Mouse (Mus musculus) lung, embryonic 14.5 days (tissue): ENCODE results near the gene Lypd6b. TPM values are rescaled to one million over a fixed set of nuclear protein-coding genes. Genes with fewer than 3 reads are reported as not detected.

Source experiments
- ATAC-seq: fragments of 200-750 bp; cut with Nextera tagmentation; 2 replicates; pipeline ENCODE4 v1.8.0; 2017; ENCODE audit warnings: mild to moderate bottlenecking, moderate TSS enrichment, moderate library complexity; ENCODE audit not compliant: insufficient read depth
- DNase-seq: peaks from one replicate; pipeline ENCODE4 v3.0.0-alpha.2; 2015
- H3K27ac ChIP-seq: fragments of 300-500 bp; sonication (generic); 2 replicates; pipeline ENCODE4 v1.5.1; 2014; ENCODE audit warnings: low read depth, mild to moderate bottlenecking, moderate library complexity
- H3K27me3 ChIP-seq: fragments of 300-500 bp; sonication (generic); 2 replicates; pipeline ENCODE4 v1.6.1; 2014; ENCODE audit warnings: low read length, control low read depth; ENCODE audit not compliant: insufficient read depth
- H3K36me3 ChIP-seq: fragments of 300-500 bp; sonication (generic); 2 replicates; pipeline ENCODE4 v1.6.1; 2014; ENCODE audit warnings: control low read depth; ENCODE audit not compliant: insufficient read depth
- H3K4me1 ChIP-seq: fragments of 300-500 bp; sonication (generic); 2 replicates; pipeline ENCODE4 v1.6.1; 2014; ENCODE audit warnings: antibody characterized with exemption, control low read depth; ENCODE audit not compliant: insufficient read depth
- H3K4me2 ChIP-seq: fragments of 300-500 bp; sonication (generic); 2 replicates; pipeline ENCODE4 v1.6.1; 2014; ENCODE audit warnings: mild to moderate bottlenecking
- H3K4me3 ChIP-seq: fragments of 300-500 bp; sonication (generic); 2 replicates; pipeline ENCODE4 v1.5.1; 2014; ENCODE audit warnings: low read depth, low read length
- H3K9ac ChIP-seq: fragments of 300-500 bp; sonication (generic); 2 replicates; pipeline ENCODE4 v1.6.1; 2014
- H3K9me3 ChIP-seq: fragments of 300-500 bp; sonication (generic); 2 replicates; pipeline ENCODE4 v1.6.1; 2016; ENCODE audit warnings: low read depth, low read length, control low read depth
- CTCF ChIP-seq: IDR thresholded peaks from 2 replicates; pipeline ENCODE4 v1.5.1; 2016; ENCODE audit warnings: antibody characterized with exemption, low read depth
- WGBS: fragments of 180-500 bp; shearing (Covaris S2); extraction: QIAGEN DNeasy Blood & Tissue Kit; methylation state at CpG from one replicate; pipeline ENCODE4 v1.1.7; 2014; 5-methylcytosine and 5-hydroxymethylcytosine counted together
- polyA plus RNA-seq: library from polyadenylated mRNA; unstranded; fragments of >200 nt; fragmentation: Nextera tagmentation; extraction: Ambion mirVana; gene quantifications from 2 replicates; pipeline ENCODE4 v1.2.1, GENCODE M21; 2014

The Lypd6b gene
- polyA plus RNA-seq, 1 experiment from 2014 or later: 1.2 TPM

- Histone ChIP-seq H3K4me3 (no peak overlapping the region), H3K36me3 (no peaks in the 10 kb centered on the region), H3K9me3 (no peaks in the 10 kb centered on the region), H3K27ac (no peak overlapping the region), H3K4me1 (no peaks in the 10 kb centered on the region), H3K9ac (no peak overlapping the region), H3K4me2 (no peak overlapping the region), H3K27me3 (no peaks in the 10 kb centered on the region)
- ATAC-seq: no peak
- WGBS: 54% methylated on average over 8 of the region's 8 CpGs
- peak; percentile 31 for DNase-seq
- TF ChIP-seq CTCF: no peak
These were observed 150.8 kb downstream of the Lypd6b start for GRCm38 (mm10) chr2:49938246-49938645.

DNA sequence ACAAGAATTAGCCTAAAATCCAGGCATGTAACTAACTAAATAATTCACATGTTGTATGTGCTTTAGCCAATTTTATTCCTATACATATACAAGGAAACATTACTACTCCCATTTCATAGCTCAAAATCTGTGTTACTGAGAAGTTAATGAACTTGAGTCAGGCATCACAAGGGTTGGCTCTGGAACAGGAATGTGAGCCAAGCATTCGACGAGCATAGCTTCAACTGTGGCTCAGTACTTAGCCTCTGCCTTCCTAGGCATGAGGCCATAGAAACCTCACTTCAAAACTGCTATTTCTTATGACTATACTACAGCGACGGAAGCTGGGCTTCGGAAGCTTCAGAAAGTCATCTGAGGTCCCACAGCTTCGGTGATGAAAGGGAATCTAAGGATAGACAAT lies 152.9 kb downstream of the Lypd6b start:
- WGBS: 73% methylated on average over 6 of the region's 6 CpGs
- no peak for TF ChIP-seq CTCF
- DNase-seq (peak; percentile 23), ATAC-seq (no peak)
- no peak overlapping the region for H3K4me2 ChIP-seq
- H3K27ac ChIP-seq: no peak overlapping the region
- H3K36me3 ChIP-seq: no peaks in the 10 kb centered on the region
- no peaks in the 10 kb centered on the region for H3K4me1 ChIP-seq
- no peaks in the 10 kb centered on the region for H3K27me3 ChIP-seq
- H3K9me3 ChIP-seq: no peaks in the 10 kb centered on the region
- H3K4me3 ChIP-seq: no peak overlapping the region
- H3K9ac ChIP-seq: no peak overlapping the region

DNA sequence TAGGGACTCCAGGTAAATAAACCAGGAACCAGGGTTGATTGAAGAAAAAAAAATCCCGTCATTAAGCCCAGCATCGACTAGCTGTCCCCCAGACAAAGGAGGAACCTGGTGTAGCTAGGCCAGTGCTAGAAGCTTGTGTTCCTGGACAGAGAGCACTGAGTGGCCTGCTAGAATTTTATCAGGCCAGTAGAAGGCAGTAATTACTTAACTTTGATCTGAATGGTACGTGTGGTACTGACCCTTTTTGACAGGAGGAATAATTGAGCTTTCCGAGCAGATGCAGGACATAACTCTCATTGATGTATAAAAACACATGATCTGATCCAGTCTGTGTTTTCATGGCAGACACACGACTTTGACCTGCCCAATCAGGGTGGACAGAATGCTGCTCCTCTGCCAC lies 154.6 kb downstream of the Lypd6b start:
- no peak for TF ChIP-seq CTCF
- Histone ChIP-seq H3K9ac (no peak overlapping the region), H3K27ac (no peak overlapping the region), H3K4me3 (no peak overlapping the region), H3K27me3 (no peaks in the 10 kb centered on the region), H3K36me3 (no peaks in the 10 kb centered on the region), H3K4me2 (no peak overlapping the region), H3K4me1 (no peaks in the 10 kb centered on the region), H3K9me3 (no peaks in the 10 kb centered on the region)
- 46% methylated on average over 5 of the region's 5 CpGs for WGBS
- DNase-seq: no peak
- ATAC-seq: no peak

DNA sequence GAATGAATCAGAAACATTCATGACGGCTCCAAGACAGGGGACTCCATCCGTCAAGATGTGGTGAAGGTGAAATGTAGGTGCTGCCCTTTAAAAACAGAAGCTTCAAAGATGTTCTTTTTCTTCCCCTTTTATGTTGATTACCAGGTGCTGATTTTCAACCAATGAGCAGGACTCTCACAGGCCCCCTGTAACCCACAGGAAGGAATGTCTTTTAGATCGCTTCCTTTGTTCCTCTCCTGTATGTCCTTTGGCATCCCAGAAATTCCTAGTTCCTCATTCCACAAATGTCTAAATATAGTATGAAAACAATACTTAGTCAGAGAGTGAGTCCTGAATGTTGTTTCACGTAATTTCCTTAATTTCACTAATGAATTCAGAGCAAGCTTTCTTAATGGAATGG lies 164.2 kb downstream of the Lypd6b start:
- no peaks in the 10 kb centered on the region for H3K27me3 ChIP-seq
- no peak for ATAC-seq
- no peaks in the 10 kb centered on the region for H3K36me3 ChIP-seq
- no peak overlapping the region for H3K9ac ChIP-seq
- 65% methylated on average over 4 of the region's 4 CpGs for WGBS
- no peaks in the 10 kb centered on the region for H3K9me3 ChIP-seq
- DNase-seq: no peak
- no peak for TF ChIP-seq CTCF
- H3K4me2 ChIP-seq: no peak overlapping the region
- H3K4me1 ChIP-seq: no peaks in the 10 kb centered on the region
- H3K4me3 ChIP-seq: no peak overlapping the region
- H3K27ac ChIP-seq: no peak overlapping the region

GRCm38 (mm10) chr2:49952632-49953293 lies 165.3 kb downstream of the Lypd6b start:
- TF ChIP-seq CTCF: no peak
- Histone ChIP-seq H3K27me3 (no peaks in the 10 kb centered on the region), H3K4me2 (no peak overlapping the region), H3K4me1 (no peaks in the 10 kb centered on the region), H3K4me3 (no peak overlapping the region), H3K9ac (no peak overlapping the region), H3K9me3 (no peaks in the 10 kb centered on the region), H3K27ac (no peak overlapping the region), H3K36me3 (no peaks in the 10 kb centered on the region)
- no peak for ATAC-seq
- DNase-seq: no peak
- 59% methylated on average over 6 of the region's 6 CpGs for WGBS

GRCm38 (mm10) chr2:49957449-49957848 lies 170.0 kb downstream of the Lypd6b start:
- TF ChIP-seq CTCF: no peak
- no peaks in the 10 kb centered on the region for H3K9me3 ChIP-seq
- no peaks in the 10 kb centered on the region for H3K27me3 ChIP-seq
- no peak overlapping the region for H3K4me3 ChIP-seq
- no peak overlapping the region for H3K9ac ChIP-seq
- WGBS: 53% methylated on average over 2 of the region's 2 CpGs
- no peak overlapping the region for H3K4me2 ChIP-seq
- ATAC-seq (no peak), DNase-seq (peak; percentile 58)
- H3K27ac ChIP-seq: no peak overlapping the region
- no peaks in the 10 kb centered on the region for H3K36me3 ChIP-seq
- H3K4me1 ChIP-seq: no peaks in the 10 kb centered on the region

GRCm38 (mm10) chr2:49961991-49962390 lies 174.5 kb downstream of the Lypd6b start:
- Histone ChIP-seq H3K9ac (no peak overlapping the region), H3K27me3 (no peaks in the 10 kb centered on the region), H3K4me3 (no peak overlapping the region), H3K9me3 (no peaks in the 10 kb centered on the region), H3K27ac (no peak overlapping the region), H3K4me2 (no peak overlapping the region), H3K4me1 (no peaks in the 10 kb centered on the region), H3K36me3 (no peaks in the 10 kb centered on the region)
- DNase-seq (no peak), ATAC-seq (no peak)
- no peak for TF ChIP-seq CTCF
- 82% methylated on average over 2 of the region's 2 CpGs for WGBS

- Histone ChIP-seq H3K4me2 (no peak overlapping the region), H3K9ac (no peak overlapping the region), H3K27ac (no peak overlapping the region), H3K36me3 (no peaks in the 10 kb centered on the region), H3K4me3 (no peak overlapping the region), H3K4me1 (no peaks in the 10 kb centered on the region), H3K9me3 (no peaks in the 10 kb centered on the region), H3K27me3 (no peaks in the 10 kb centered on the region)
- DNase-seq (no peak), ATAC-seq (no peak)
- WGBS: 65% methylated on average over 3 of the region's 3 CpGs
- TF ChIP-seq CTCF: no peak
These were observed 177.4 kb downstream of the Lypd6b start for GRCm38 (mm10) chr2:49964899-49965298.
